Mouse (Mus musculus): ENCODE results near the gene Dnajc6. TPM values are rescaled to one million over a fixed set of nuclear protein-coding genes. Genes with fewer than 3 reads are reported as not detected.

Dnajc6 gene
- polyA plus RNA-seq, 1 experiment from 2014 or later = 0.81 TPM

GRCm38 (mm10) chr4:101675726-101676125, 179.3 kb downstream of the Dnajc6 start:
- DNase-seq (ENCODE audit: low spot score) (no peak), ATAC-seq (ENCODE audit: low FRiP score, low TSS enrichment) (no peak)
- H3K4me2 ChIP-seq (replicated peaks; ENCODE audit: low read depth) = no peak overlapping the region
- H3K4me1 ChIP-seq (replicated peaks; ENCODE audit: control insufficient read depth, insufficient read depth) = no peaks in the 10 kb centered on the region
- H3K9ac ChIP-seq (ENCODE audit: low read length) = no peak overlapping the region
- no peaks in the 10 kb centered on the region for H3K9me3 ChIP-seq (ENCODE audit: control insufficient read depth, low read length)
- TF ChIP-seq EP300 (optimal IDR thresholded peaks at IDR 0.05) = no peak
- no peak for TF ChIP-seq CTCF (IDR thresholded peaks at IDR 0.05; ENCODE audit: low read depth)
- H3K27ac ChIP-seq (replicated peaks) = no peak overlapping the region; the same call in 1 of the 2 replicates
- H3K4me3 ChIP-seq (ENCODE audit: low read depth, low read length) = no peak overlapping the region
- H3K27me3 ChIP-seq (ENCODE audit: control insufficient read depth, insufficient read depth, low read length) = no peaks in the 10 kb centered on the region
- H3K36me3 ChIP-seq (ENCODE audit: control insufficient read depth, insufficient read depth, low read length) = no peaks in the 10 kb centered on the region
- 26% methylated on average over 4 of the region's 4 CpGs for WGBS

- Histone ChIP-seq H3K9ac (ENCODE audit: low read length) (no peak overlapping the region), H3K27me3 (ENCODE audit: control insufficient read depth, insufficient read depth, low read length) (no peaks in the 10 kb centered on the region), H3K36me3 (ENCODE audit: control insufficient read depth, insufficient read depth, low read length) (no peaks in the 10 kb centered on the region), H3K9me3 (ENCODE audit: control insufficient read depth, low read length) (no peaks in the 10 kb centered on the region), H3K4me2 (replicated peaks; ENCODE audit: low read depth) (no peak overlapping the region), H3K4me1 (replicated peaks; ENCODE audit: control insufficient read depth, insufficient read depth) (no peaks in the 10 kb centered on the region), H3K4me3 (ENCODE audit: low read depth, low read length) (no peak overlapping the region), H3K27ac (replicated peaks) (no peak overlapping the region)
- TF ChIP-seq CTCF (IDR thresholded peaks at IDR 0.05; ENCODE audit: low read depth) = no peak
- TF ChIP-seq EP300 (optimal IDR thresholded peaks at IDR 0.05) = no peak
- ATAC-seq (ENCODE audit: low FRiP score, low TSS enrichment) (no peak), DNase-seq (ENCODE audit: low spot score) (no peak)
- WGBS = 86% methylated on average over 4 of the region's 4 CpGs
Observed at GRCm38 (mm10) chr4:101682620-101683019, 186.2 kb downstream of the Dnajc6 start.

GRCm38 (mm10) chr4:101683086-101683485, 186.6 kb downstream of the Dnajc6 start:
- H3K4me2 ChIP-seq (replicated peaks; ENCODE audit: low read depth) = no peak overlapping the region
- no peak overlapping the region for H3K9ac ChIP-seq (ENCODE audit: low read length)

GRCm38 (mm10) chr4:101684821-101685220, 188.4 kb downstream of the Dnajc6 start:
- Histone ChIP-seq H3K4me2 (replicated peaks; ENCODE audit: low read depth) (no peak overlapping the region), H3K4me1 (replicated peaks; ENCODE audit: control insufficient read depth, insufficient read depth) (no peaks in the 10 kb centered on the region), H3K36me3 (ENCODE audit: control insufficient read depth, insufficient read depth, low read length) (no peaks in the 10 kb centered on the region), H3K9ac (ENCODE audit: low read length) (no peak overlapping the region), H3K27ac (replicated peaks) (no peak overlapping the region), H3K9me3 (ENCODE audit: control insufficient read depth, low read length) (no peaks in the 10 kb centered on the region), H3K27me3 (ENCODE audit: control insufficient read depth, insufficient read depth, low read length) (no peaks in the 10 kb centered on the region), H3K4me3 (ENCODE audit: low read depth, low read length) (no peak overlapping the region)
- 79% methylated on average over 3 of the region's 3 CpGs for WGBS
- DNase-seq (ENCODE audit: low spot score) = no peak
- no peak for ATAC-seq (ENCODE audit: low FRiP score, low TSS enrichment)
- no peak for TF ChIP-seq EP300 (optimal IDR thresholded peaks at IDR 0.05)
- no peak for TF ChIP-seq CTCF (IDR thresholded peaks at IDR 0.05; ENCODE audit: low read depth)

More at GRCm38 (mm10) chr4:101683086-101683485, 186.6 kb downstream of the Dnajc6 start:
- ATAC-seq (ENCODE audit: low FRiP score, low TSS enrichment) (no peak), DNase-seq (ENCODE audit: low spot score) (no peak)
- TF ChIP-seq EP300 (optimal IDR thresholded peaks at IDR 0.05) = no peak
- no peak for TF ChIP-seq CTCF (IDR thresholded peaks at IDR 0.05; ENCODE audit: low read depth)
- no peak overlapping the region for H3K27ac ChIP-seq (replicated peaks)
- H3K9me3 ChIP-seq (ENCODE audit: control insufficient read depth, low read length) = no peaks in the 10 kb centered on the region
- WGBS = 68% methylated on average over 3 of the region's 3 CpGs
- no peaks in the 10 kb centered on the region for H3K27me3 ChIP-seq (ENCODE audit: control insufficient read depth, insufficient read depth, low read length)
- H3K4me3 ChIP-seq (ENCODE audit: low read depth, low read length) = no peak overlapping the region
- H3K36me3 ChIP-seq (ENCODE audit: control insufficient read depth, insufficient read depth, low read length) = no peaks in the 10 kb centered on the region
- H3K4me1 ChIP-seq (replicated peaks; ENCODE audit: control insufficient read depth, insufficient read depth) = no peaks in the 10 kb centered on the region

GRCm38 (mm10) chr4:101686227-101686810, 189.9 kb downstream of the Dnajc6 start:
- TF ChIP-seq EP300 (optimal IDR thresholded peaks at IDR 0.05) (no peak), CTCF (IDR thresholded peaks at IDR 0.05; ENCODE audit: low read depth) (no peak)
- WGBS = 68% methylated on average over 13 of the region's 13 CpGs
- H3K4me3 ChIP-seq (ENCODE audit: low read depth, low read length) = no peak overlapping the region
- no peak overlapping the region for H3K4me2 ChIP-seq (replicated peaks; ENCODE audit: low read depth)
- no peaks in the 10 kb centered on the region for H3K4me1 ChIP-seq (replicated peaks; ENCODE audit: control insufficient read depth, insufficient read depth)
- ATAC-seq (ENCODE audit: low FRiP score, low TSS enrichment) = no peak
- no peak for DNase-seq (ENCODE audit: low spot score)
- no peaks in the 10 kb centered on the region for H3K36me3 ChIP-seq (ENCODE audit: control insufficient read depth, insufficient read depth, low read length)
- H3K9me3 ChIP-seq (ENCODE audit: control insufficient read depth, low read length) = no peaks in the 10 kb centered on the region
- H3K27ac ChIP-seq (replicated peaks) = no peak overlapping the region
- H3K9ac ChIP-seq (ENCODE audit: low read length) = no peak overlapping the region
- no peaks in the 10 kb centered on the region for H3K27me3 ChIP-seq (ENCODE audit: control insufficient read depth, insufficient read depth, low read length)

- DNase-seq (ENCODE audit: low spot score) (no peak), ATAC-seq (ENCODE audit: low FRiP score, low TSS enrichment) (no peak)
- no peak overlapping the region for H3K27ac ChIP-seq (replicated peaks)
- H3K9me3 ChIP-seq (ENCODE audit: control insufficient read depth, low read length) = no peaks in the 10 kb centered on the region
- no peak overlapping the region for H3K4me3 ChIP-seq (ENCODE audit: low read depth, low read length)
- H3K4me2 ChIP-seq (replicated peaks; ENCODE audit: low read depth) = no peak overlapping the region
- WGBS = 82% methylated on average over 4 of the region's 4 CpGs
- no peak for TF ChIP-seq EP300 (optimal IDR thresholded peaks at IDR 0.05)
- TF ChIP-seq CTCF (IDR thresholded peaks at IDR 0.05; ENCODE audit: low read depth) = no peak
- H3K4me1 ChIP-seq (replicated peaks; ENCODE audit: control insufficient read depth, insufficient read depth) = no peaks in the 10 kb centered on the region
- no peak overlapping the region for H3K9ac ChIP-seq (ENCODE audit: low read length)
- H3K36me3 ChIP-seq (ENCODE audit: control insufficient read depth, insufficient read depth, low read length) = no peaks in the 10 kb centered on the region
- no peaks in the 10 kb centered on the region for H3K27me3 ChIP-seq (ENCODE audit: control insufficient read depth, insufficient read depth, low read length)
Observed at GRCm38 (mm10) chr4:101689241-101689640, 192.8 kb downstream of the Dnajc6 start.

All from stomach, postnatal 0 days (tissue).